Mouse (Mus musculus): ENCODE results near the gene Farp1. TPM values are rescaled to one million over a fixed set of nuclear protein-coding genes. Genes with fewer than 3 reads are reported as not detected.

The Farp1 gene
- polyA plus RNA-seq, 1 experiment, result 11.6 TPM

- Histone ChIP-seq H3K4me3 (ENCODE audit: insufficient read depth, low read depth, low read length) (no peak overlapping the region), H3K4me1 (ENCODE audit: control insufficient read depth, insufficient read depth, insufficient read length, low read length) (peaks cover 36% of the 10 kb centered on the region), H3K27ac (replicated peaks; ENCODE audit: low read depth, low read length) (no peak overlapping the region)
These were observed 295.0 kb downstream of the Farp1 start for GRCm38 (mm10) chr14:121330090-121330408.

Other genes with a start within 250 kb of the Farp1 start
- gene Ipo5, start 124.0 kb upstream of the Farp1 start, polyA plus RNA-seq (2012; ENCODE audit: insufficient read depth, insufficient read length, missing spikeins), result 26.8 and 27.1 TPM in 2 replicates